Mouse (Mus musculus): ENCODE measurements around the gene Ncmap. TPM values are rescaled to one million over a fixed set of nuclear protein-coding genes. Genes with fewer than 3 reads are reported as not detected.

Ncmap gene
- polyA plus RNA-seq, 1 experiment from 2014 or later = 2.9 TPM

MicroRNA genes within 50 kb of the gene (microRNA counts, 519-probe panel; counts per million panel counts)
- microRNA mmu-miR-700 = not detected

Small RNAs within 50 kb of the gene (microRNA-seq; reads per million reads assigned to microRNA genes)
- 211 reads per million, percentile 64 among the genes with 10 or more reads in this experiment for gene Mir700

Other genes with a start within 250 kb of the Ncmap start
- 68.5 and 132 TPM in 2 replicates for gene Clic4, start 125.4 kb downstream of the Ncmap start, polyA plus RNA-seq (2014; fragmentation: Nextera tagmentation; extraction: Ambion mirVana)
- 254 and 273 TPM in 2 replicates for gene Srrm1, start 44.9 kb downstream of the Ncmap start, polyA plus RNA-seq (2014; fragmentation: Nextera tagmentation; extraction: Ambion mirVana)
- gene Rcan3, start 35.6 kb upstream of the Ncmap start, polyA plus RNA-seq (2014; fragmentation: Nextera tagmentation; extraction: Ambion mirVana) = 14.1 and 15.2 TPM in 2 replicates
- 0.64 and 0.81 TPM in 2 replicates for gene Stpg1, start 96.6 kb upstream of the Ncmap start, polyA plus RNA-seq (2014; fragmentation: Nextera tagmentation; extraction: Ambion mirVana)
- gene Nipal3, start 96.8 kb upstream of the Ncmap start, polyA plus RNA-seq (2014; fragmentation: Nextera tagmentation; extraction: Ambion mirVana) = 2.7 and 3.8 TPM in 2 replicates
- gene Grhl3, start 175.4 kb upstream of the Ncmap start, polyA plus RNA-seq (2014; fragmentation: Nextera tagmentation; extraction: Ambion mirVana) = 1.4 and 2.3 TPM in 2 replicates